Mouse (Mus musculus): ENCODE results near the gene Speer4d. TPM values are rescaled to one million over a fixed set of nuclear protein-coding genes. Genes with fewer than 3 reads are reported as not detected.

Speer4d gene
- not detected for polyA plus RNA-seq (2014; fragmentation: Illumina TruSeq; extraction: RNeasy Lipid Tissue Mini Kit (QIAGEN cat#74804); ENCODE audit: low read depth, low replicate concordance)

DNA sequence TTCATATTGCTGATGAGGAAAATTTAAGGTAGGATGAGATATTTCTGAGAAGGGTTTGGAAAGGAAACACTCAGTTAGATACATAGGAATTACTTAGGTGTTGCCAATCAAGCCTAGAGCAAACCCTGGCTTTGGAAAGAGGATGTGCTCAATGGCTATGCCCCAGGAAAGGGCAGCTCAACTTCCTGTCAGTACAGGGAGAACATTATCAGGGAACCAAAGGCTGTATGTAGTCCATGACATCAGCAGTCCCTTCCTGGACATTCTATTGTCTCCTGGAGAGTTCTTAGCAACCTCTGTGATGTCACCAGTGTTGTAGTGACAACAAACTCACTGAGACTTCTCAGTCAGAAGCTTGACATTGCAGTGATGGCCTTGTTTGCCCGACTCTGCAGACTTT is at the start of gene Speer4d:
TSS of gene Speer4d (plus strand) at position 301 of the 400 bp plus-strand sequence.

GRCm38 (mm10) chr5:15577033-15577432 is 41.8 kb upstream of the Speer4d start, which contains the start of gene Gm21083:
Gene Gm21083, plus strand, starts transcription at chr5:15577333.

GRCm38 (mm10) chr5:15656959-15657358 is 38.1 kb downstream of the Speer4d start, which contains the start of gene 4930572O03Rik:
Gene 4930572O03Rik, minus strand, starts transcription at chr5:15657059.

Other genes with a start within 250 kb of the Speer4d start
- gene Gm21149, start 142.5 kb upstream of the Speer4d start, polyA plus RNA-seq (2014; fragmentation: Illumina TruSeq; extraction: RNeasy Lipid Tissue Mini Kit (QIAGEN cat#74804); ENCODE audit: low read depth, low replicate concordance): not detected
- gene Gm21190, start 89.8 kb upstream of the Speer4d start, polyA plus RNA-seq (2014; fragmentation: Illumina TruSeq; extraction: RNeasy Lipid Tissue Mini Kit (QIAGEN cat#74804); ENCODE audit: low read depth, low replicate concordance): not detected
- gene Gm21083, start 41.7 kb upstream of the Speer4d start, polyA plus RNA-seq (2014; fragmentation: Illumina TruSeq; extraction: RNeasy Lipid Tissue Mini Kit (QIAGEN cat#74804); ENCODE audit: low read depth, low replicate concordance): not detected
- not detected for gene 4930572O03Rik, start 38.0 kb downstream of the Speer4d start, polyA plus RNA-seq (2014; fragmentation: Illumina TruSeq; extraction: RNeasy Lipid Tissue Mini Kit (QIAGEN cat#74804); ENCODE audit: low read depth, low replicate concordance)
- gene Speer4c, start 95.2 kb downstream of the Speer4d start, polyA plus RNA-seq (2014; fragmentation: Illumina TruSeq; extraction: RNeasy Lipid Tissue Mini Kit (QIAGEN cat#74804); ENCODE audit: low read depth, low replicate concordance): not detected

Data from heart, adult 10 weeks (tissue).